17 mouse cellular contexts compared by ENCODE assay signal in the genomic region with DNA sequence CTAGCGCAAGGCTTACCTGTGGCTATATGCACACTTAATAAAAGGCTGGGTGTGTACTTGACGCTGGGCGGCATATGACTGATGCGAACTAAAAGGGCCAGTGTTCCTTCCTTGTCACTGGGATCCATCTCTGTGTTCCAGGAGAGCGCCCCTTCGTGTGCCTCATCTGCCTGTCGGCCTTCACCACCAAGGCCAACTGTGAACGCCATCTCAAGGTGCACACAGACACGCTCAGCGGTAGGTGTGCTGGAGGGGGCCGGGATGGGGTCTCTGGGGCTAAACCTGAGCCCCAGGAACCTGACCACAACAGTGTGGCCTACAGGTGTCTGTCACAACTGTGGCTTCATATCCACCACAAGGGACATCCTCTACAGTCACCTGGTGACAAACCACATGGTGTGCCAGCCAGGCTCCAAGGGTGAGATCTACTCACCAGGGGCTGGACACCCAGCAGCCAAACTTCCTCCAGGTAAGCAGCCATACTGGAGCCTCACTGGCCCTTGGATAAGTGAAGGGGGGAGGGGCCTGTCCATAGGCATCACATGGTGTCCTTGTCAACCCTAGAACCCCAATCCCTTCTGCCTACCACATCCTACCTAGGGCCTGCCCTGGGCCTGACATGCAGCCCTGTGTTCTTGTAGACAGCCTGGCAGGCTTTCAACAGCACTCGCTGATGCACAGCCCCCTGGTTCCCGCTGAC. TPM values are rescaled to one million over a fixed set of nuclear protein-coding genes. Genes with fewer than 3 reads are reported as not detected.
DNase-seq lines count a peak whose midpoint lies in the region; ATAC-seq and TF ChIP-seq lines count a peak whose summit lies in the region.
"Had no signal": no experiment of that assay in that cellular context is flagged by ENCODE, and none has a peak within 500 bp of the region (broad histone marks: within the 10 kb centered on the region; RNA-seq: fewer than 3 reads in every experiment).

No protein-coding gene starts in this region.

- H3K9me3 ChIP-seq in liver, embryonic 13.5 days (replicated peaks): peaks cover 30% of the 10 kb centered on the region
- peaks cover 29% of the 10 kb centered on the region for H3K9me3 ChIP-seq in liver, embryonic 12.5 days (replicated peaks)
- no peaks in the 10 kb centered on the region for H3K9me3 ChIP-seq in forebrain, embryonic 14.5 days (replicated peaks; ENCODE audit: control insufficient read depth, low read length)
- H3K9me3 ChIP-seq in limb, embryonic 12.5 days: no peaks in the 10 kb centered on the region
- H3K9me3 ChIP-seq in neural tube, embryonic 13.5 days: no peaks in the 10 kb centered on the region
- H3K9me3 ChIP-seq in liver, postnatal 0 days (ENCODE audit: low read length): peaks cover 3% of the 10 kb centered on the region; the same call in 1 of the 2 replicates

- H3K27me3 ChIP-seq in liver, embryonic 13.5 days: no peaks in the 10 kb centered on the region
- no peaks in the 10 kb centered on the region for H3K27me3 ChIP-seq in liver, embryonic 12.5 days (replicated peaks)
- peaks cover 50% of the 10 kb centered on the region for H3K27me3 ChIP-seq in forebrain, embryonic 14.5 days (replicated peaks; ENCODE audit: control insufficient read depth, insufficient read depth, low read length)
- peaks cover 67% of the 10 kb centered on the region for H3K27me3 ChIP-seq in limb, embryonic 12.5 days
- peaks cover 66% of the 10 kb centered on the region for H3K27me3 ChIP-seq in neural tube, embryonic 13.5 days
- H3K27me3 ChIP-seq in liver, postnatal 0 days (ENCODE audit: insufficient read depth, low read length): no peaks in the 10 kb centered on the region
- H3K27me3 ChIP-seq: Patski had no signal

- 95% methylated on average over 13 of the region's 13 CpGs for WGBS in liver, embryonic 13.5 days (ENCODE audit: insufficient replicate concordance)
- 93% methylated on average over 13 of the region's 13 CpGs for WGBS in liver, embryonic 12.5 days (ENCODE audit: insufficient replicate concordance)
- 81% methylated on average over 13 of the region's 13 CpGs for WGBS in forebrain, embryonic 14.5 days
- 85% methylated on average over 13 of the region's 13 CpGs for WGBS in limb, embryonic 12.5 days
- 83% methylated on average over 13 of the region's 13 CpGs for WGBS in neural tube, embryonic 13.5 days
- WGBS in liver, postnatal 0 days (ENCODE audit: insufficient replicate concordance): 97% methylated on average over 13 of the region's 13 CpGs

- H3K4me2 ChIP-seq in liver, embryonic 13.5 days: no peak overlapping the region
- H3K4me2 ChIP-seq in liver, embryonic 12.5 days: no peak overlapping the region
- peak overlapping the region; percentile 96 for H3K4me2 ChIP-seq in forebrain, embryonic 14.5 days (ENCODE audit: low read length)
- peak overlapping the region; percentile 94; the same call in 1 of the 2 replicates for H3K4me2 ChIP-seq in limb, embryonic 12.5 days
- H3K4me2 ChIP-seq in neural tube, embryonic 13.5 days: peak overlapping the region; percentile 88
- no peak overlapping the region for H3K4me2 ChIP-seq in liver, postnatal 0 days (ENCODE audit: low read depth, low read length)

- no peak overlapping the region for H3K4me3 ChIP-seq in liver, embryonic 13.5 days (replicated peaks)
- H3K4me3 ChIP-seq in liver, embryonic 12.5 days: no peak overlapping the region
- peak overlapping the region; percentile 51; the same call in 1 of the 2 replicates for H3K4me3 ChIP-seq in forebrain, embryonic 14.5 days (ENCODE audit: low read depth, low read length)
- peak overlapping the region; percentile 63 for H3K4me3 ChIP-seq in limb, embryonic 12.5 days (replicated peaks)
- H3K4me3 ChIP-seq in neural tube, embryonic 13.5 days: no peak overlapping the region
- H3K4me3 ChIP-seq in liver, postnatal 0 days (ENCODE audit: low read depth, low read length): no peak overlapping the region

- no peak for ATAC-seq in liver, embryonic 13.5 days (ENCODE audit: low read depth)
- no peak for ATAC-seq in liver, embryonic 12.5 days
- ATAC-seq in forebrain, embryonic 14.5 days: no peak
- 0 out of 2 replicates have a peak, but pooled peaks have one; percentile 0 for ATAC-seq in limb, embryonic 12.5 days (ENCODE audit: insufficient number of reproducible peaks, insufficient read depth, low FRiP score, low TSS enrichment, low read depth)
- no peak for ATAC-seq in neural tube, embryonic 13.5 days (ENCODE audit: low read depth)
- no peak for ATAC-seq in liver, postnatal 0 days
- ATAC-seq: Patski had no signal

- peaks cover 99% of the 10 kb centered on the region for H3K36me3 ChIP-seq in liver, embryonic 13.5 days
- peaks cover 100% of the 10 kb centered on the region for H3K36me3 ChIP-seq in liver, embryonic 12.5 days
- no peaks in the 10 kb centered on the region for H3K36me3 ChIP-seq in forebrain, embryonic 14.5 days (ENCODE audit: control insufficient read depth, insufficient read depth, low read length)
- H3K36me3 ChIP-seq in limb, embryonic 12.5 days: no peaks in the 10 kb centered on the region
- H3K36me3 ChIP-seq in neural tube, embryonic 13.5 days: no peaks in the 10 kb centered on the region
- peaks cover 70% of the 10 kb centered on the region for H3K36me3 ChIP-seq in liver, postnatal 0 days (replicated peaks; ENCODE audit: insufficient read depth, low read length)

- no peak overlapping the region for H3K9ac ChIP-seq in liver, embryonic 13.5 days
- H3K9ac ChIP-seq in liver, embryonic 12.5 days: no peak overlapping the region
- no peak overlapping the region for H3K9ac ChIP-seq in forebrain, embryonic 14.5 days (ENCODE audit: low read length)
- H3K9ac ChIP-seq in limb, embryonic 12.5 days (replicated peaks): no peak overlapping the region
- H3K9ac ChIP-seq in neural tube, embryonic 13.5 days: peak overlapping the region; percentile 71; the same call in 1 of the 2 replicates
- H3K9ac ChIP-seq in liver, postnatal 0 days (replicated peaks): no peak overlapping the region

- no peak for DNase-seq in liver, embryonic 13.5 days
- DNase-seq in forebrain, embryonic 14.5 days (ENCODE audit: low spot score): no peak
- no peak for DNase-seq in heart, postnatal 25 days (ENCODE audit: low spot score)
- no peak for DNase-seq in adrenal gland, adult (ENCODE audit: inconsistent age in 2 of 2, low spot score in 1 of 2)
- DNase-seq in liver, postnatal 0 days: no peak
- DNase-seq: adrenal gland, adult 8-10 months; layer of hippocampus, postnatal 36 days had no signal

- TF ChIP-seq EP300 in liver, postnatal 0 days (IDR thresholded peaks at IDR 0.05; ENCODE audit: low read depth): no peak

- TF ChIP-seq CTCF in liver, postnatal 0 days (IDR thresholded peaks at IDR 0.05; ENCODE audit: low read depth): no peak

- H3K4me1 ChIP-seq in liver, embryonic 13.5 days (replicated peaks): peaks cover 75% of the 10 kb centered on the region
- H3K4me1 ChIP-seq in liver, embryonic 12.5 days: peaks cover 72% of the 10 kb centered on the region
- no peaks in the 10 kb centered on the region for H3K4me1 ChIP-seq in forebrain, embryonic 14.5 days (ENCODE audit: control insufficient read depth, insufficient read depth, low read length)
- peaks cover 16% of the 10 kb centered on the region for H3K4me1 ChIP-seq in limb, embryonic 12.5 days (replicated peaks)
- H3K4me1 ChIP-seq in neural tube, embryonic 13.5 days (replicated peaks): peaks cover 31% of the 10 kb centered on the region
- peaks cover 17% of the 10 kb centered on the region for H3K4me1 ChIP-seq in liver, postnatal 0 days (ENCODE audit: insufficient read depth)

- H3K27ac ChIP-seq in liver, embryonic 13.5 days: peak overlapping the region; percentile 34; the same call in 1 of the 2 replicates
- no peak overlapping the region for H3K27ac ChIP-seq in liver, embryonic 12.5 days
- H3K27ac ChIP-seq in forebrain, embryonic 14.5 days (ENCODE audit: low read depth, low read length): no peak overlapping the region
- no peak overlapping the region for H3K27ac ChIP-seq in limb, embryonic 12.5 days
- no peak overlapping the region for H3K27ac ChIP-seq in neural tube, embryonic 13.5 days (replicated peaks)
- H3K27ac ChIP-seq in liver, postnatal 0 days (ENCODE audit: low read depth): no peak overlapping the region

- intact Hi-C loops in heart, postnatal 25 days (cut with DNase I): loop anchor here (10.0 kb wide), 1 partner anchor 360 kb away; no protein-coding TSS in a partner anchor

RNA-seq across cellular contexts. Expression of gene Trhr2, which starts 25.6 kb away (rescaled TPM):
- not detected in 2 replicates for polyA plus RNA-seq in liver, embryonic 13.5 days (2015; fragmentation: Nextera tagmentation; extraction: Ambion mirVana)
- not detected in 2 replicates for polyA plus RNA-seq in liver, embryonic 12.5 days (2016; fragmentation: Nextera tagmentation; extraction: Ambion mirVana)
- not detected in 2 replicates for polyA plus RNA-seq in forebrain, embryonic 14.5 days (2014; fragmentation: Nextera tagmentation; extraction: Ambion mirVana)
- polyA plus RNA-seq in limb, embryonic 12.5 days (2016; fragmentation: Nextera tagmentation; extraction: Ambion mirVana): not detected in 2 replicates
- polyA plus RNA-seq in neural tube, embryonic 13.5 days (2015; fragmentation: Nextera tagmentation; extraction: Ambion mirVana): not detected in 2 replicates
- not detected for total RNA-seq in heart, postnatal 25 days (2021)
- polyA plus RNA-seq in liver, postnatal 0 days (2015; fragmentation: Nextera tagmentation; extraction: Ambion mirVana): not detected in 2 replicates
- total RNA-seq: adrenal gland, adult 8-10 months; gastrocnemius, adult 18-20 months; heart, adult 8-10 months; hematopoietic stem cell, adult 5-6 weeks had no signal
- polyA plus RNA-seq: embryonic facial prominence, embryonic 14.5 days; liver, embryonic 11.5 days; stomach, embryonic 16.5 days had no signal

RNA-seq across cellular contexts. Expression of gene Zc3h18, which starts 41.5 kb away (rescaled TPM):
- polyA plus RNA-seq in liver, embryonic 13.5 days (2015; fragmentation: Nextera tagmentation; extraction: Ambion mirVana): 30.2 and 35.0 TPM in 2 replicates
- 48.7 and 49.1 TPM in 2 replicates for polyA plus RNA-seq in liver, embryonic 12.5 days (2016; fragmentation: Nextera tagmentation; extraction: Ambion mirVana)
- polyA plus RNA-seq in forebrain, embryonic 14.5 days (2014; fragmentation: Nextera tagmentation; extraction: Ambion mirVana): 24.8 and 26.9 TPM in 2 replicates
- 76.7 and 76.9 TPM in 2 replicates for polyA plus RNA-seq in limb, embryonic 12.5 days (2016; fragmentation: Nextera tagmentation; extraction: Ambion mirVana)
- 37.0 and 43.6 TPM in 2 replicates for polyA plus RNA-seq in neural tube, embryonic 13.5 days (2015; fragmentation: Nextera tagmentation; extraction: Ambion mirVana)
- total RNA-seq in heart, postnatal 25 days (2021): 10 to 100 TPM; 20.1 to 21.8 TPM
- polyA plus RNA-seq in liver, postnatal 0 days (2015; fragmentation: Nextera tagmentation; extraction: Ambion mirVana): 12.8 and 15.6 TPM in 2 replicates

RNA-seq across cellular contexts. Expression of gene Zfpm1, which starts 53.0 kb away (rescaled TPM):
- polyA plus RNA-seq in liver, embryonic 13.5 days (2015; fragmentation: Nextera tagmentation; extraction: Ambion mirVana): 10.0 and 11.7 TPM in 2 replicates
- polyA plus RNA-seq in liver, embryonic 12.5 days (2016; fragmentation: Nextera tagmentation; extraction: Ambion mirVana): 27.6 and 28.4 TPM in 2 replicates
- polyA plus RNA-seq in forebrain, embryonic 14.5 days (2014; fragmentation: Nextera tagmentation; extraction: Ambion mirVana): 0.41 and 0.47 TPM in 2 replicates
- polyA plus RNA-seq in limb, embryonic 12.5 days (2016; fragmentation: Nextera tagmentation; extraction: Ambion mirVana): 1.2 and 1.4 TPM in 2 replicates
- polyA plus RNA-seq in neural tube, embryonic 13.5 days (2015; fragmentation: Nextera tagmentation; extraction: Ambion mirVana): 0.83 and 0.89 TPM in 2 replicates
- 10 to 100 TPM; 21.3 to 22.6 TPM for total RNA-seq in heart, postnatal 25 days (2021)
- 5.7 and 6.9 TPM in 2 replicates for polyA plus RNA-seq in liver, postnatal 0 days (2015; fragmentation: Nextera tagmentation; extraction: Ambion mirVana)

Comparison
In these comparisons a context has a peak if more than half of its experiments do, and no peak if none do; other contexts are left out.
1. H3K4me2 ChIP-seq: peak in forebrain, embryonic 14.5 days (single experiment), limb, embryonic 12.5 days (single experiment) and neural tube, embryonic 13.5 days (single experiment); none in liver, embryonic 13.5 days (single experiment), liver, embryonic 12.5 days (single experiment) and liver, postnatal 0 days (single experiment).
2. H3K4me3 ChIP-seq: peak in forebrain, embryonic 14.5 days (single experiment) and limb, embryonic 12.5 days (single experiment); none in liver, embryonic 13.5 days (single experiment), liver, embryonic 12.5 days (single experiment), neural tube, embryonic 13.5 days (single experiment) and liver, postnatal 0 days (single experiment).